Mouse (Mus musculus) stomach, embryonic 16.5 days (tissue): ENCODE data around the gene Tpsab1. TPM values are rescaled to one million over a fixed set of nuclear protein-coding genes. Genes with fewer than 3 reads are reported as not detected.

ENCODE experiments used
- ATAC-seq: fragments of 200-750 bp; cut with Nextera tagmentation; 2 replicates; pipeline ENCODE4 v1.8.0; 2017; ENCODE audit warnings: moderate number of reproducible peaks, moderate TSS enrichment; ENCODE audit not compliant: insufficient read depth, low FRiP score
- H3K27ac ChIP-seq: fragments of 300-500 bp; sonication (generic); 2 replicates; pipeline ENCODE4 v1.5.1; 2014; ENCODE audit warnings: low read length
- H3K27me3 ChIP-seq: fragments of 300-500 bp; sonication (generic); 2 replicates; pipeline ENCODE4 v1.6.1; 2014; ENCODE audit warnings: low read length, control low read depth, mixed read lengths; ENCODE audit not compliant: control insufficient read depth, insufficient read depth
- H3K36me3 ChIP-seq: fragments of 300-500 bp; sonication (generic); 2 replicates; pipeline ENCODE4 v1.6.1; 2014; ENCODE audit warnings: low read length; ENCODE audit not compliant: control insufficient read depth, insufficient read depth
- H3K4me1 ChIP-seq: fragments of 300-500 bp; sonication (generic); 2 replicates; pipeline ENCODE4 v1.6.1; 2014; ENCODE audit warnings: low read length, control low read depth, mixed read lengths; ENCODE audit not compliant: control insufficient read depth, insufficient read depth
- H3K4me2 ChIP-seq: fragments of 300-500 bp; sonication (generic); 2 replicates; pipeline ENCODE4 v1.6.1; 2014; ENCODE audit warnings: low read depth, low read length, mixed read lengths
- H3K4me3 ChIP-seq: fragments of 300-500 bp; sonication (generic); replicated peaks from 2 replicates; pipeline ENCODE4 v1.5.1; 2014; ENCODE audit warnings: mild to moderate bottlenecking, low read length
- H3K9ac ChIP-seq: fragments of 300-500 bp; sonication (generic); 2 replicates; pipeline ENCODE4 v1.6.1; 2014; ENCODE audit warnings: low read length
- H3K9me3 ChIP-seq: fragments of 300-500 bp; sonication (generic); replicated peaks from 2 replicates; pipeline ENCODE4 v1.6.1; 2016; ENCODE audit warnings: low read length, control low read depth; ENCODE audit not compliant: control insufficient read depth
- WGBS: fragments of 180-500 bp; shearing (Covaris S2); extraction: QIAGEN DNeasy Blood & Tissue Kit; methylation state at CpG from one replicate; pipeline ENCODE4 v1.1.7; 2014; 5-methylcytosine and 5-hydroxymethylcytosine counted together
- polyA plus RNA-seq: library from polyadenylated mRNA; unstranded; fragments of >200 nt; fragmentation: Nextera tagmentation; extraction: Ambion mirVana; gene quantifications from 2 replicates; pipeline ENCODE4 v1.2.1, GENCODE M21; 2015

Tpsab1 gene
- polyA plus RNA-seq, result 0.50 and 0.53 TPM in 2 replicates

DNA sequence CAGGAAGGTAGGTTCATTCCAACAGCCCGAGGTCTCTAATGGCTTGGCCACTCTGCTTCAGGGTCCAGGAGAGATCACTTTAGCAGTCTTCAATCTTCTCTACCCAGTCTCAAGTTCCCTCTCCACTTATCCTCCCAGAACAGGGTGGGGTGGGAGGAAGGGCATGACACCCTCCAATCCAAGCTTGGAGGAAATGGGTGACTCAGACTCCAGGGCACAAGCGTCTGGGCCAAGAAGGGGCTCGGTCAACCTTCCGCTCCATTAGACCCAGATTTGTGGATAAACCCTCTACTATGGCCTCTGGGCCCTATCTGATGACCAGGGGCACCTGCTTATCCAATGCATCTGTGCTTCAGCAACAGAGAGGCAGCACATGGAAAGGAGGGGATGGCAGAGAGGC lies at the start of gene Tpsab1:
Tpsab1 (minus strand) TSS at position 101 of the 400 bp plus-strand sequence.
- no peak within 1 kb of the TSS for H3K9ac ChIP-seq
- no peak within 1 kb of the TSS for H3K27ac ChIP-seq
- no peak for ATAC-seq
- H3K27me3 ChIP-seq, result no peaks in the 10 kb centered on the region
- H3K4me2 ChIP-seq, result no peak within 1 kb of the TSS
- H3K4me1 ChIP-seq, result no peaks in the 10 kb centered on the region
- no peak within 1 kb of the TSS for H3K4me3 ChIP-seq
- WGBS, result 93% methylated on average over 4 of the region's 4 CpGs
- no peaks in the 10 kb centered on the region for H3K9me3 ChIP-seq
- H3K36me3 ChIP-seq, result no peaks in the 10 kb centered on the region

DNA sequence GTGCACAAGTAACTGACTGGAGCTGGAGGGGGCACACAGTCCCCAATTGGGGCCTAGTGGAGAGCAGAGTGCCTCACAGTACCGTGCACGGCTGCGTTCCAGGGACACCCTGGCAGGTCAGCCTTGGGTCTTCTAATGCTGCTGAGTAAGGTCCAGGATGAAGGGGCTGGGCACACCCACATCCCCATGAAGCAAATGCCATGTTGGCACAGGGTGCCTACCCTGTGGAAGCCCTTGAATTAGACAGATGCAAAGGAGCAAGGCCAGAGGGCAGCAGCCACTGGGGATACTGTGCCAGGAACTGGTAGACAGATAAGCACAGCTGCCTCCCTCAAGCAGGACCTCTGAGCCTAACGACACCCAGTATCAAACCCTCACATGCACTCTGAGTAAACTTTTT lies 49.2 kb upstream of the Tpsab1 start:
- ATAC-seq, result no peak
- Histone ChIP-seq H3K4me3 (no peak overlapping the region), H3K4me2 (no peak overlapping the region), H3K27me3 (no peaks in the 10 kb centered on the region), H3K4me1 (no peaks in the 10 kb centered on the region), H3K27ac (no peak overlapping the region), H3K9ac (no peak overlapping the region), H3K9me3 (no peaks in the 10 kb centered on the region), H3K36me3 (no peaks in the 10 kb centered on the region)
- 84% methylated on average over 4 of the region's 4 CpGs for WGBS

DNA sequence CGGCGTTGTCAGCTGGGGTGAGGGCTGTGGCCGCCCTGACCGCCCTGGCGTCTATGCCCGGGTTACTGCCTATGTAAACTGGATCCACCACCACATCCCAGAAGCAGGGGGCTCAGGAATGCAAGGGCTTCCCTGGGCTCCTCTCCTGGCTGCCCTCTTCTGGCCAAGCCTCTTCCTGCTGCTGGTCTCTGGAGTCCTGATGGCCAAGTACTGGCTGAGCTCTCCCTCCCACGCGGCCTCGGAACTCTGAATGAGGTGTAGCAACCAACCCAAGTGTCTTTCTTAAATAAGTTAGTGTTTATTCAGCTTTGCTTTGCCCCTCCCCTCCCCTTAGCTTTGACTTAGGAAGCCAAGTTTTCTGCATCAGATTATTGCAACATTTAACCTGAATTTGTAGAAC lies 28.6 kb upstream of the Tpsab1 start:
- Histone ChIP-seq H3K9me3 (no peaks in the 10 kb centered on the region), H3K9ac (no peak overlapping the region), H3K36me3 (no peaks in the 10 kb centered on the region), H3K27ac (no peak overlapping the region), H3K4me2 (no peak overlapping the region), H3K27me3 (no peaks in the 10 kb centered on the region), H3K4me1 (peaks cover 5% of the 10 kb centered on the region), H3K4me3 (no peak overlapping the region)
- no peak for ATAC-seq
- WGBS, result 38% methylated on average over 9 of the region's 9 CpGs

DNA sequence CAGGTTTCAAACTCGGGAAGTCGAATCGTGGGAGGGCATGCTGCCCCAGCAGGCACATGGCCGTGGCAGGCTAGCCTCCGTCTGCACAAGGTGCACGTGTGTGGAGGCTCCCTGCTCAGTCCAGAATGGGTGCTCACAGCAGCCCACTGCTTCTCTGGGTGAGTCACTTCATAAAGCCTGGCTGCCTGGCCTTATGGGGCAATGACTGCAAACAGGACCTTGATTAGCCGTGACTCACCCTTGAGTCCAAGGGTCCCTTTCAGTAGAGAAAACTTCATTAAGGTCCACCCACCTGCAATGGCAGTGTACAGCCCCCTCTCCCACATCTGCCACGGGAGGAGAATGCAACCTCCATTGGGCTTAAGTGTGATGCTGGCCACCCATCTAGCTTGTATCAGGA lies 27.1 kb upstream of the Tpsab1 start:
- H3K27ac ChIP-seq, result no peak overlapping the region; the same call in 1 of the 2 replicates
- ATAC-seq, result peak; percentile 80
- no peak overlapping the region for H3K4me3 ChIP-seq
- no peak overlapping the region for H3K9ac ChIP-seq
- H3K27me3 ChIP-seq, result no peaks in the 10 kb centered on the region
- no peak overlapping the region for H3K4me2 ChIP-seq
- H3K36me3 ChIP-seq, result no peaks in the 10 kb centered on the region
- no peaks in the 10 kb centered on the region for H3K9me3 ChIP-seq
- peaks cover 5% of the 10 kb centered on the region for H3K4me1 ChIP-seq
- WGBS, result 66% methylated on average over 8 of the region's 8 CpGs

DNA sequence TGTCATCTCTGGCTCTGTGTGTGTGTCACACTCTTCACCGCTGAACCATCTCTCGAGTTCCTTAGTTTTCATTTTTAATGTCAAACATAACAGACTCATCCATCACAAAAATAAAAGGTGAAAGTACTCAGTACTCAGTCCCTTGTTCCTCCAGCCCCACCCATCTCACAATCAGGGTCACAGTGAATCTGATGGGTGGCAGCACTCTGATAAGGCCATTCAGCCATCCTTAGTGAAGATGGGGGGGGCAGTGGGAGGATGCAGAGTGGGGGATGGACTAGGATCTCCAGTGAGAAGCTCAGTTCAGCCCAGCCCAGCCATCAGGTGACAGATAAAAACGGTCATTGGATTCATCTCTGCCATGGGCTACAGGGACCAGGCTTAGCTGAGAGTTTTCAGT lies 23.6 kb upstream of the Tpsab1 start, which contains the start of gene Tpsg1:
Tpsg1 (plus strand) TSS at position 301 of the 400 bp plus-strand sequence.
- Histone ChIP-seq H3K36me3 (no peaks in the 10 kb centered on the region), H3K27me3 (no peaks in the 10 kb centered on the region), H3K9ac (no peak within 1 kb of the TSS; the same call in 1 of the 2 replicates), H3K27ac (no peak within 1 kb of the TSS), H3K4me3 (no peak within 1 kb of the TSS), H3K9me3 (no peaks in the 10 kb centered on the region), H3K4me2 (no peak within 1 kb of the TSS), H3K4me1 (peaks cover 5% of the 10 kb centered on the region)
- no peak for ATAC-seq
- 73% methylated on average over 3 of the region's 3 CpGs for WGBS

DNA sequence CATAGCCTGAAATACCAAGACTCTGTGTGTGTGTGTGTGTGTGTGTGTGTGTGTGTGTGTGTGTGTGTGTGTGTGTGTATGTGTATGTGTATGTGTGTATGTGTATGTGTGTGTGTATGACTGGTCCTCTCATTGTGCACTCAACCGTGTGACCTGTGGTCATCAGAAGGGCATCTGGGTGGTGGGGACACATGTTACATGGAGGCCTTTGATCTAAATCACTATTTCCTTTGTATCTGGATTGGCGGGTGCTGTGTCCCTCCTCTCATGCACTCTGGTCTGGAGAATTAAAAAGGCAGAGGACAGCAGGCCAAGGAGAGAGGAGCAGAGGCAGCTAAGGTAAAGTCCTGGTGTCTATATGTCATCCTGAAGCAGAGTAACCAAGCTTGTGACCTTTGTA lies 20.6 kb upstream of the Tpsab1 start, which contains the start of gene Tpsb2:
Tpsb2 (plus strand) TSS at position 301 of the 400 bp plus-strand sequence.
- Histone ChIP-seq H3K27me3 (no peaks in the 10 kb centered on the region), H3K27ac (no peak within 1 kb of the TSS), H3K4me3 (no peak within 1 kb of the TSS), H3K36me3 (no peaks in the 10 kb centered on the region), H3K9me3 (no peaks in the 10 kb centered on the region), H3K4me1 (peaks cover 3% of the 10 kb centered on the region), H3K4me2 (no peak within 1 kb of the TSS), H3K9ac (no peak within 1 kb of the TSS)
- WGBS, result 74% methylated on average over 2 of the region's 2 CpGs
- ATAC-seq, result no peak

DNA sequence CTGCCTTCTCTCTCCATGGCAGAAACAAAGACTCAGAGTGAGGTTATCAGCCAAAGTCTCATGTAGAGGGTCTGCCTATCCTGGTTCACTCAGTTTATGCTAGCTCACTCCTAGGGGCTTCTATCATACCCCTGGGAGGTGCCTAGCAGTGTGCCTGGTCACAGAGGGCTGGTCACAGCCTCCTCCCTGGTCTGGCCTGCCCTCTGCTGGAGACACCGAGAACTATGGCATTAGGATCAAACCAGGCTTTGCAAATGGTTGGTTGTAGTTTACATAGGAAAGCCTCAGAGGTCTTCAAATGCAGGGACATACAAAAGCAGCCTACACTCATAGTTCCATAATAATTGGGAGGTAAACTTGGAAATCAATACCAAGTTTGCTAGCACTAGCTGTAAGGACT lies 18.4 kb upstream of the Tpsab1 start:
- no peak for ATAC-seq
- Histone ChIP-seq H3K4me2 (no peak overlapping the region), H3K9ac (no peak overlapping the region), H3K4me3 (no peak overlapping the region), H3K27ac (no peak overlapping the region), H3K9me3 (no peaks in the 10 kb centered on the region), H3K27me3 (no peaks in the 10 kb centered on the region), H3K4me1 (no peaks in the 10 kb centered on the region), H3K36me3 (no peaks in the 10 kb centered on the region)
- WGBS, result 9% methylated on average over 1 of the region's 1 CpGs

DNA sequence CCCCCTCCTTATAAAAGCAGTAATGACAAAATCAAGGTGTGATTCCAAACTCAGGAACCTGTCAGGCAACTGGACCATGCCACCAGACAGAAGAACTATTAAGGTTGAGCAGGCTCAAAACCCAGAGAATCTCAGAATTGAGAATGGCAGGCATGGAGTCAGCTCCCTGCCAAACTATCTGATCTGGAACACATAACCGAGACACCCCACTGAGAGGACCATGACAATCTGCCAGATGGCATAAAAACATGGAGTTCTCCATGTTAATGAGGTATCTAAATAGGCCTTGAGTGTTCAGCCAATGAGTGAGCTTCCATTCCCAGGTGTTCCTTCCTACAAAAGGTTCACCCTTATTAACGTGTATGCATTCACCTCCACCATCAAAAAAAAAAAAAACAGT lies 15.9 kb upstream of the Tpsab1 start:
- no peak overlapping the region for H3K4me2 ChIP-seq
- H3K9me3 ChIP-seq, result no peaks in the 10 kb centered on the region
- WGBS, result 66% methylated on average over 2 of the region's 2 CpGs
- H3K27ac ChIP-seq, result no peak overlapping the region
- ATAC-seq, result no peak
- no peak overlapping the region for H3K4me3 ChIP-seq
- H3K9ac ChIP-seq, result no peak overlapping the region
- no peaks in the 10 kb centered on the region for H3K4me1 ChIP-seq
- H3K36me3 ChIP-seq, result no peaks in the 10 kb centered on the region
- no peaks in the 10 kb centered on the region for H3K27me3 ChIP-seq

DNA sequence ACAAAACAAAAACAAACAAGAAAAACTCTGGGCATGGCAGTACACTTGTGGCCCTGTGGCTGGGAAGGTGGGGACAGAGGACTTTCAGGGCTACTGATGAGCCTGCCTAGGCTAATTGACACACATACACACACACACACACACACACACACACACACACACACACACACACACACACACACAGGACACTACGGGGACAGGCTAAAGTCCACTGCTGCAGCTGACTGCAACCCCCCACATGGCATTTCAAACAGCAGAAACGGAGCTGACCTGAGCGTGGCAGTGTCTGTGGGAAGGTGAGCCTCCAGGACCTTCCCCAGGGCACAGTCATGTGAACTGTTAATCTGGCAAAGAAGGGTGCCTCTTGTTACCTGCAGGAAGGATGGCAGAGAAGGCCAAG lies 3.9 kb downstream of the Tpsab1 start:
- Histone ChIP-seq H3K9ac (no peak overlapping the region), H3K4me3 (no peak overlapping the region), H3K4me1 (no peaks in the 10 kb centered on the region), H3K36me3 (no peaks in the 10 kb centered on the region), H3K27ac (no peak overlapping the region), H3K9me3 (no peaks in the 10 kb centered on the region), H3K4me2 (no peak overlapping the region), H3K27me3 (no peaks in the 10 kb centered on the region)
- WGBS, result 47% methylated on average over 3 of the region's 3 CpGs
- no peak for ATAC-seq

DNA sequence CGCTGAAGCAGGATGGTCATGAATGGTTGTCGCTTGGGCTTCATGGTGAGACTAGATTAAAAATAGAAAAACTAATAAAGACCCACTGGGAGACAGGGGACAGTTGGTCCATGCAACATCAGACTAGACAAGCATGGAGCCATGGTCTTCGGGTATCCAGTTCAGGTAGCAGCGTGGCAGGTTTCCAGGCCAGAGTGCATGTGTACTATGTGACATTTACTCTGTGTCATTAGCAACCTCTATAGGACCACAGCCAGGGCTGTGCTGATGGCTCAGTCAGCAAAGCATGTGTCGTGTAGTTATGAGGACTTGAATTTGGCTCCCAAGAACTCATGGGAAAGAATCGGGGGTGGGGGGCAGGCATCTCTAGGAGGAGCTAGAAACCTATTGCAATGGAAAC lies 5.4 kb downstream of the Tpsab1 start:
- H3K9me3 ChIP-seq, result no peaks in the 10 kb centered on the region
- 83% methylated on average over 6 of the region's 6 CpGs for WGBS
- H3K4me1 ChIP-seq, result no peaks in the 10 kb centered on the region
- no peak overlapping the region for H3K9ac ChIP-seq
- no peak overlapping the region for H3K4me2 ChIP-seq
- H3K4me3 ChIP-seq, result no peak overlapping the region
- no peak for ATAC-seq
- no peak overlapping the region for H3K27ac ChIP-seq
- no peaks in the 10 kb centered on the region for H3K27me3 ChIP-seq
- H3K36me3 ChIP-seq, result no peaks in the 10 kb centered on the region
